Mouse (Mus musculus) embryonic facial prominence, embryonic 11.5 days (tissue): Measurements from ENCODE around the gene Tet2. TPM values are rescaled to one million over a fixed set of nuclear protein-coding genes. Genes with fewer than 3 reads are reported as not detected.

Experiments
- ATAC-seq: fragments of 200-750 bp; cut with Nextera tagmentation; replicated peaks from 2 replicates; pipeline ENCODE4 v1.8.0; 2017; ENCODE audit warnings: low read depth; ENCODE audit not compliant: insufficient number of reproducible peaks, low FRiP score, low TSS enrichment
- DNase-seq: peaks from one replicate; pipeline ENCODE4 v3.0.0-alpha.2; 2015; ENCODE audit warnings: low spot score
- H3K27ac ChIP-seq: fragments of 300-500 bp; sonication (generic); replicated peaks from 2 replicates; pipeline ENCODE4 v1.5.1; 2014; ENCODE audit warnings: mild to moderate bottlenecking, low read depth, low read length, control low read depth
- H3K27me3 ChIP-seq: fragments of 300-500 bp; sonication (generic); 2 replicates; pipeline ENCODE4 v1.6.1; 2014; ENCODE audit warnings: mild to moderate bottlenecking, low read length, moderate library complexity, mixed read lengths; ENCODE audit not compliant: control insufficient read depth, insufficient read depth
- H3K36me3 ChIP-seq: fragments of 300-500 bp; sonication (generic); replicated peaks from 2 replicates; pipeline ENCODE4 v1.6.1; 2014; ENCODE audit warnings: low read depth, mild to moderate bottlenecking, low read length, moderate library complexity, mixed read lengths; ENCODE audit not compliant: control insufficient read depth, insufficient read depth
- H3K4me1 ChIP-seq: fragments of 300-500 bp; sonication (generic); 2 replicates; pipeline ENCODE4 v1.6.1; 2014; ENCODE audit warnings: low read length, mixed read lengths; ENCODE audit not compliant: control insufficient read depth, insufficient read depth
- H3K4me2 ChIP-seq: fragments of 300-500 bp; sonication (generic); 2 replicates; pipeline ENCODE4 v1.6.1; 2014; ENCODE audit warnings: low read depth, mild to moderate bottlenecking, control low read depth, low read length, moderate library complexity
- H3K4me3 ChIP-seq: fragments of 300-500 bp; sonication (generic); 2 replicates; pipeline ENCODE4 v1.5.1; 2014; ENCODE audit warnings: low read depth, low read length, control low read depth
- H3K9ac ChIP-seq: fragments of 300-500 bp; sonication (generic); replicated peaks from 2 replicates; pipeline ENCODE4 v1.6.1; 2014; ENCODE audit warnings: mild to moderate bottlenecking, control low read depth, low read length
- H3K9me3 ChIP-seq: fragments of 300-500 bp; sonication (generic); replicated peaks from 2 replicates; pipeline ENCODE4 v1.6.1; 2016; ENCODE audit warnings: mild to moderate bottlenecking, low read length, inconsistent platforms, mixed read lengths; ENCODE audit not compliant: control insufficient read depth
- WGBS: fragments of 180-500 bp; shearing (Covaris S2); extraction: QIAGEN DNeasy Blood & Tissue Kit; methylation state at CpG from one replicate; pipeline ENCODE4 v1.1.7; 2014; 5-methylcytosine and 5-hydroxymethylcytosine counted together
- polyA plus RNA-seq: library from polyadenylated mRNA; unstranded; fragments of >200 nt; fragmentation: Nextera tagmentation; extraction: Ambion mirVana; gene quantifications from 2 replicates; pipeline ENCODE4 v1.2.1, GENCODE M21; 2014

Gene Tet2
- polyA plus RNA-seq, 1 experiment from 2014 or later = 11.6 TPM

DNA sequence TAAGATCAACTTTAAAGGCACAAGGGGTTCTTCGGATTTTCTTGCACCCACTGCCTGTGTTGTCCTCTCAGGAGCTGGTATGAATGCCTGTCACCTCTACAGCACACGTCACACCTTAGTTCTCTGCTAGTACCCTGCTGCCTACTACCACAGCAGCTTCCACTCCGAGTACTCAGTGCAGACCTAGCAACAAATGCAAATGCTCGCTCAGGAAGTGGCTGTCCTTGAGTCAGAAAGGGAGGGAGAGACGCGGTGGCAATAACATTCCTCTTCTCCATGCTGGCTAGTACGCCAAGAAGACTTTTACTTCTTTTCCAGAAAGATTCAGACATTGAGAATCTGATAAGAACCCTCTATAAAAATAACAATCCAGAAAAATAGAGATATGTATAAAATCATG lies 31.5 kb downstream of the Tet2 start:
- no peak overlapping the region for H3K4me3 ChIP-seq
- ATAC-seq (no peak), DNase-seq (no peak)
- no peaks in the 10 kb centered on the region for H3K9me3 ChIP-seq
- no peaks in the 10 kb centered on the region for H3K4me1 ChIP-seq
- no peak overlapping the region for H3K4me2 ChIP-seq
- H3K36me3 ChIP-seq = no peaks in the 10 kb centered on the region
- no peak overlapping the region for H3K9ac ChIP-seq
- WGBS = 91% methylated on average over 7 of the region's 7 CpGs
- no peak overlapping the region for H3K27ac ChIP-seq
- H3K27me3 ChIP-seq = no peaks in the 10 kb centered on the region

DNA sequence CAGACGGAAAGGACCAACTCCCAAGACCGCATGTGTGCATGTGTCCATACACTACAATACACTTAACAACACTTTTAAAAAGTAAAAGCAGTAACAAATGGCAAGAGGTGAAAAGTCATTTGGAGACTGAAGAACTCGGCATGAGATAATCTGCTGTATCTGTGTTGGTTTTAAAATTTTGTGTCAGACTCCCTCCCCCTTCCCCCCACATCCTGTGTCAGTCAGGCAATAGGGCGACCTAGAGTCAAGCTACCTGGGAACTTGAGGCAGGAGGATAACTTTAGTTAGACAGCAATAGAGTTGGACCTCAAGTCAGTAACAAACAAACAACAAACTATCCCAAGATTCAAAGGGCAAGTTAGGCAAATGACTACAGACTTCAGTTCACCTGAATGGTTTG lies 34.6 kb downstream of the Tet2 start:
- Histone ChIP-seq H3K27me3 (no peaks in the 10 kb centered on the region), H3K9ac (no peak overlapping the region), H3K4me2 (no peak overlapping the region), H3K36me3 (no peaks in the 10 kb centered on the region), H3K9me3 (no peaks in the 10 kb centered on the region), H3K4me3 (no peak overlapping the region), H3K4me1 (no peaks in the 10 kb centered on the region), H3K27ac (no peak overlapping the region)
- no peak for ATAC-seq
- no peak for DNase-seq
- 85% methylated on average over 4 of the region's 4 CpGs for WGBS

DNA sequence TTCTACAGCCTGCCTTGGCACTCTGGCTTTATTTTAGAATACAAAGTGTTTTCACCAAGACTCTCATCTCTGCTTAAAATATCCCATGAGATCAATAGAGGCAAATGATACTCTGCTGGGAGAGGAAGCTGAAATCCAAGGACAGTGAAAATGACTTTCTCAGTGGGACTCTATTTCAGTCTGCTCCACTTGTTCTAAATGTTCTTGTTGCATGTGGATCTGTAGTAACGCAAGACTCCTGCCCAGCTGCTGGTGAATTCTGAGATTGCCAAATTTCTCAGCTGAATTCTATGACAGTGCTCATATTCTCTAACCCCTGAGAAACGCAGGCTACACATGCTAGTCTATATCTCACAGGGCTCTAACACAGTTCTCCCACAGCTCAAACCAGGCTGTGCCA lies 35.1 kb downstream of the Tet2 start:
- DNase-seq (no peak), ATAC-seq (no peak)
- no peak overlapping the region for H3K9ac ChIP-seq
- 88% methylated on average over 2 of the region's 2 CpGs for WGBS
- H3K4me2 ChIP-seq = no peak overlapping the region
- H3K27me3 ChIP-seq = no peaks in the 10 kb centered on the region
- no peak overlapping the region for H3K4me3 ChIP-seq
- no peaks in the 10 kb centered on the region for H3K36me3 ChIP-seq
- no peak overlapping the region for H3K27ac ChIP-seq
- no peaks in the 10 kb centered on the region for H3K9me3 ChIP-seq
- no peaks in the 10 kb centered on the region for H3K4me1 ChIP-seq

DNA sequence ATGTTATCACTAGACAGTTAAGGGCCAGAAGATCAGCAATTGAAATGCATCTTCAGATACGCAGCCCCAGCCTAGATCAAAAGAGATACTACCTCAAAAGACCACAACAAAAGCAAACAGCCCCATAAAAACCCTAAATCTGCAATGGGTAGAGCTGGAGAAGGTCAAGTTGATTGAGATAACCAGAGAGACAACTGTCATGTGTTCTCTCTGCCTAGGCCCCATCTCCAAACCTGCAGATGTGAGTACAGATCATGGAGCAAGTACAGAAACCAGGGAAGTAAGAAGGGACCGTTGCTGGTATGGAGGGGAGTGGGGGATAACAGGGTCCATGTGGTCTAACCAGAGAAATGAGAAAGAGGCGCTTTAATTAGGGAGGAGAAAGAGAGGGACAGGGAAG lies 36.1 kb downstream of the Tet2 start:
- Histone ChIP-seq H3K36me3 (no peaks in the 10 kb centered on the region), H3K4me3 (no peak overlapping the region), H3K4me2 (no peak overlapping the region), H3K27me3 (no peaks in the 10 kb centered on the region), H3K9ac (no peak overlapping the region), H3K27ac (no peak overlapping the region), H3K4me1 (no peaks in the 10 kb centered on the region), H3K9me3 (no peaks in the 10 kb centered on the region)
- no peak for ATAC-seq
- DNase-seq = no peak
- WGBS = 87% methylated on average over 3 of the region's 3 CpGs

DNA sequence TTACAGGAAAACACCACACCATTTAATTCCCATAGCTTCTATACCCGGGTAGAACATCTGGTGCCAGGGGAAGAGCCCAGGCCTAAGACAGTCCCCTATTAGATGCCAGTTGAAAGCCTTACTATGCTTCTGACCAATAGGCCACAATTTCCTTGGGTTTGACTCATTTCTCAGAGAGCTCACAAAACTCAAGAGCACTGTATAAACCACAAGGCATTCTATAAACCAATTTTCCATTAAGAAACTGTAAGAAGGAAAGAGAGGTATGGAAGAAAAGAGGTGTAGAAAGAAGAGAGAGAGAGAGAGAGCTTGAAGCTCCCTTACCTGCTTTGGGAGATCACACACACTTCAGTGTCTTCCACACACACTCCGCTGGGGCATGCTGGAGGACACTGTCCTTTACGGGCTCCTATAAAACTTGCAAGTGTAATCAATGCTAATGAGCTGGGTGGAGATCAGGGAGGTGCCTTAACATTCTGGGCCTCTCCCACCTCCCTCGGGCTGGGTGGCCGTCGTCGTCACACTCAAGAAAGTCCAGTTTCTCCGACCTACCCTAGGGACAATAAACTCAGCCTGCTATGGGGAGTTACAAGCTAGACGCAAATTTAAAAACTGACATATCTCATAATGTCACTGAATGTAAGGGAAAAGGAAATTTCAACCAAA lies 38.5 kb downstream of the Tet2 start:
- ATAC-seq = no peak
- H3K27ac ChIP-seq = no peak overlapping the region

DNA sequence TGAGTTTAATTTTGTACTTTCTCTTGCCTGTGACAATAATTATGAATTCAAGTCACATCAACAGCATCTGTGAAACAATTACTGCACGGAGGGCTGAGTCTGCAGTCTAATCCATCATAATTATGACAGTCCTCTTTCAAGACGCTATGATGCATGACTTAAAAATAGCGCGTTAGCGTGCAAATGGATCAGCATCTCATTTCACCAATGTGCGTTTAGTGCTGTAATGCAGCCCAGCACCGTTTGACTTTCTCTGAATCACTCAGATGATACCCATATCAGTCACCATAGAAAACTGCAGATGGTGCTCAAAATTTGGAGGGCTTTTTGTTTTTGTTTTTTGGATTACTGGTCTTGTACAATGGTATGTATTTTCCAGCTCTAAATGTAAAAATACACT lies 48.0 kb downstream of the Tet2 start:
- Histone ChIP-seq H3K9ac (no peak overlapping the region), H3K9me3 (no peaks in the 10 kb centered on the region), H3K4me1 (no peaks in the 10 kb centered on the region), H3K36me3 (no peaks in the 10 kb centered on the region), H3K4me2 (no peak overlapping the region), H3K4me3 (no peak overlapping the region), H3K27me3 (no peaks in the 10 kb centered on the region), H3K27ac (no peak overlapping the region)
- DNase-seq (no peak), ATAC-seq (no peak)
- 88% methylated on average over 7 of the region's 7 CpGs for WGBS

More for the DNA sequence above, 38.5 kb downstream of the Tet2 start:
- Histone ChIP-seq H3K36me3 (no peaks in the 10 kb centered on the region), H3K9me3 (no peaks in the 10 kb centered on the region), H3K4me2 (no peak overlapping the region), H3K9ac (no peak overlapping the region), H3K4me1 (no peaks in the 10 kb centered on the region), H3K27me3 (no peaks in the 10 kb centered on the region), H3K4me3 (no peak overlapping the region)
- no peak for DNase-seq
- whole genome bisulfite sequencing = 88% methylated on average over 9 of the region's 9 CpGs

DNA sequence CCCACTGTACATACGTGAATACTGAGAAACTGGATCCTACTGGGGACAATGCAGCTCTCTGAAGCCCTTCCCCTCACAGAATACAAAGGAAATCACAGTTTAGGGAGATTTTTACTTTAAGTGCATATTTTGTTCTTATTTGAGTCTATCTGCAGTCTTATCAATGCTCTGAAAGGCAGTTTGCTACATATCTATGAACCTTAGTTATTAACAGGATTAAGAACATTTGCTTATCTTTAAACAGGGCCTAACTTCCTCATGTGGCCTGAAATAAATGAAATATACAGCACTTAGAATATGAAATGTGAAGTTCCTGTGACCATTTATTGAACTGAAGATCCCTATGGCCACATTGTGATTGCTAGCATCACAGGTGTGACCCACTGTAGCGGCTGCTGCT lies 53.6 kb downstream of the Tet2 start:
- DNase-seq (no peak), ATAC-seq (no peak)
- H3K27ac ChIP-seq = no peak overlapping the region
- no peaks in the 10 kb centered on the region for H3K4me1 ChIP-seq
- no peak overlapping the region for H3K4me3 ChIP-seq
- 82% methylated on average over 2 of the region's 2 CpGs for WGBS
- no peaks in the 10 kb centered on the region for H3K27me3 ChIP-seq
- H3K4me2 ChIP-seq = no peak overlapping the region
- H3K9me3 ChIP-seq = no peaks in the 10 kb centered on the region
- no peaks in the 10 kb centered on the region; the same call in none of the 2 replicates for H3K36me3 ChIP-seq
- H3K9ac ChIP-seq = no peak overlapping the region

DNA sequence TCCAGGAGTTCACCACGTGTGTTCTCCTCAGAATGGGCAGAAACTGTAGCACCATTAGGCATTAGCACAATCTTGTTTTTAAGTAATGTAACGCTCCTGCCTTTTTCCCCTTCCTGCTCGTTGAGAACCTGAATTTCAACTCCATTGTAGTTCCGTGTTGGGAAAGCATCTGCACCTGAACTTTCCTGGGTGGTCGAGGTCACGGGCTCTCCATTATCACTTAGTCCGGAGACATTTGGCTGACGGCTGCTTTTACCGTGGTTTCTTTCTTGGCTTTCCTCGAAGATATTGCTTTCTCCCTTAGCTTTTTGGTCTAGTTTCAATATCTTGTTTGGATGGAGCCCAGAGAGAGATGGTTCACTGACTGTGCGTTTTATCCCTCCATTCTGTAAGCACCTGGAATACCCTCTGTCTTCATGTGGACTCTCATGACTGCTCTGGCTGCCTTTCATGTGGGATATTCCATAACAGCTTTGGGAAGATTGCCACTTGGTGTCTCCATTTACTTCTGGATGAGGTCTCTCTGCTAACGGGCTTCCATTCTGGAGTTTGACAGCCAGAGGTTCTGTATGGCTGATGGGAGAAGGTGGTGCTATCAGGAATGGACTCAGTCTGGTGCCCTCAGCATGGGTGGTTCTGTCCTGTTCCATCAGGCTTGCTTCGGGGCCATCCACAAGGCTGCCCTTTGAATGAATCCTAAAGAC lies 56.8 kb downstream of the Tet2 start:
- WGBS = 92% methylated on average over 13 of the region's 13 CpGs
- Histone ChIP-seq H3K4me2 (no peak overlapping the region), H3K27me3 (no peaks in the 10 kb centered on the region), H3K9ac (no peak overlapping the region), H3K36me3 (no peaks in the 10 kb centered on the region; the same call in none of the 2 replicates), H3K9me3 (no peaks in the 10 kb centered on the region), H3K4me3 (no peak overlapping the region), H3K27ac (no peak overlapping the region), H3K4me1 (no peaks in the 10 kb centered on the region)
- DNase-seq (no peak), ATAC-seq (no peak)
